Mouse (Mus musculus): ENCODE measurements around the gene Mau2. TPM values are rescaled to one million over a fixed set of nuclear protein-coding genes. Genes with fewer than 3 reads are reported as not detected.

The Mau2 gene
- total and polyA plus RNA-seq, 3 experiments, result 30.1 to 33.2 (median 32.6) TPM

DNA sequence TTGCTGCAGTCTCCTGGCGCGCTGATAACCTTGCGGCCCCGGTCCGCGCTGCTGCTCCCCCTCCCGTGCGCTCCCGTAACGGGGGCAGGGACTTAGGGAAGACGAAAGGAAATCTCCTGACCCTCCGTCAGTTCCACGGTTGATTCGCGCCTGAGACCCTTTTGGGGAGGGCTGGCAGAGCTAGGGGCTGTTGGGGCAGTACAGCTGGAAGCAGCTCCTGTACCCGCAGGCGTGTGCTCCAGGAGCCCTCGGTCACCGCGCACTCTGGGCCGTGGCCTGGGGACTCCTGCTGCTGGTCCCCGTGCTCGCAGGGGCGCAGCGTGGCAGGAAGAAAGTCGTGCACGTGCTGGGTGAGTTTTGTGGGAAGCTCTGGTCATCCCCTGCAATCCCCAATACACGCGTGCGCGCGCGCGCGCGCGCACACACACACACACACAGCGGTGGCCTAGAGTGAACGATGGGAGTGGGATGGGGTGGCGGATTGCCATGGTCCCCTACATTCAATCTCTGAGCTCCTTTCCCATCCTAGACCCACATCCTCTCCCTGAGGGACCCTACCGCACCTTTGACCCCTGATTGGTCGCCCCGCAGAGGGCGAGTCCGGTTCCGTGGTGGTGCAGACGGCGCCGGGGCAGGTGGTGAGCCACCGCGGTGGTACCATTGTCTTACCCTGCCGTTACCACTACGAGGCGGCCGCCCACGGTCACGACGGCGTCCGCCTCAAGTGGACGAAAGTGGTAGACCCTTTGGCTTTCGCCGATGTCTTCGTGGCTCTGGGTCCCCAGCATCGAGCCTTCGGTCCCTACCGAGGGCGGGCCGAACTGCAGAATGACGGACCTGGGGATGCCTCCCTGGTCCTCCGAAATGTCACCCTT is 41.9 kb upstream of the Mau2 start:
- H3K9ac ChIP-seq (ENCODE audit: low read depth, low read length), result no peak overlapping the region
- no peak overlapping the region for H3K27ac ChIP-seq
- no peaks in the 10 kb centered on the region for H3K36me3 ChIP-seq (ENCODE audit: control insufficient read depth, insufficient read depth, low read length)
- H3K27me3 ChIP-seq (ENCODE audit: control insufficient read depth, insufficient read depth, low read length), result peaks cover 15% of the 10 kb centered on the region
- intact Hi-C loops (cut with DNase I), result loop anchor here (5.0 kb wide), 1 partner anchor 138 kb away; no protein-coding TSS in a partner anchor
- peak overlapping the region; percentile 31 for H3K4me3 ChIP-seq
- WGBS, result 5% methylated on average over 71 of the region's 71 CpGs
- no peak for TF ChIP-seq EP300 (IDR thresholded peaks at IDR 0.05; ENCODE audit: insufficient read depth, low read depth, low read length)
- TF ChIP-seq POLR2A (IDR thresholded peaks at IDR 0.05; ENCODE audit: insufficient read depth, low read depth, low read length), result no peak
- TF ChIP-seq CTCF (IDR thresholded peaks at IDR 0.05), result no peak
- no peaks in the 10 kb centered on the region for H3K4me1 ChIP-seq (ENCODE audit: control insufficient read depth, insufficient read depth, low read length)
- DNase-seq, result no peak
- H3K79me2 ChIP-seq (replicated peaks; ENCODE audit: control insufficient read depth, insufficient read depth, low read length), result no peaks in the 10 kb centered on the region

DNA sequence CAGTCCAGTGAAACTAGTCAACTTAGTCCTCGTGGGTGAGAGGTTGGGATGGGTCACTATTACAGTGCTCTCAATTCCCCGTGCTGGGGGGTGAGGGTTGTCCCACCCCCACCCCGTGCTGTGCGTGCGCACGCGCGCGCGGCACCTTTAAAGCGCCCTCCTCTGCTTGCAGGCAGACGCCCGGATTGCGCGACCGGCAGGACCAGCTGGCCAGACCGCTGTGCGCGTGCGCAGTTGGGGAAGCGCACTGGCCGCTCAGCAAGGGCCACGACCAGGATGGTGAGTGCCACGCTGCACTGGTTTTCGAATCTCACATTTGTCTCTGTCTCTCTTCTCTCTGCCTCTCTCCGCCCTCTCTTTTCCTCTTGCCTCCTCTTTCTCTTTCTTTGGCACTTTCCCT is 40.8 kb upstream of the Mau2 start, which contains the start of gene Hapln4:
TSS of gene Hapln4 (plus strand) at position 173 of the 400 bp plus-strand sequence.
- WGBS, result under 1% methylated on average over 26 of the region's 26 CpGs
- Histone ChIP-seq H3K79me2 (replicated peaks; ENCODE audit: control insufficient read depth, insufficient read depth, low read length) (no peaks in the 10 kb centered on the region), H3K4me1 (ENCODE audit: control insufficient read depth, insufficient read depth, low read length) (no peaks in the 10 kb centered on the region), H3K27me3 (ENCODE audit: control insufficient read depth, insufficient read depth, low read length) (peaks cover 13% of the 10 kb centered on the region), H3K9ac (ENCODE audit: low read depth, low read length) (no peak within 1 kb of the TSS), H3K27ac (no peak within 1 kb of the TSS), H3K4me3 (peak within 1 kb of the TSS; percentile 31), H3K36me3 (ENCODE audit: control insufficient read depth, insufficient read depth, low read length) (no peaks in the 10 kb centered on the region)
- peak; percentile 37 to 44 for DNase-seq
- intact Hi-C loops (cut with DNase I), result no loop called here
- TF ChIP-seq EP300 (IDR thresholded peaks at IDR 0.05; ENCODE audit: insufficient read depth, low read depth, low read length) (no peak), CTCF (IDR thresholded peaks at IDR 0.05) (no peak), POLR2A (IDR thresholded peaks at IDR 0.05; ENCODE audit: insufficient read depth, low read depth, low read length) (no peak)

DNA sequence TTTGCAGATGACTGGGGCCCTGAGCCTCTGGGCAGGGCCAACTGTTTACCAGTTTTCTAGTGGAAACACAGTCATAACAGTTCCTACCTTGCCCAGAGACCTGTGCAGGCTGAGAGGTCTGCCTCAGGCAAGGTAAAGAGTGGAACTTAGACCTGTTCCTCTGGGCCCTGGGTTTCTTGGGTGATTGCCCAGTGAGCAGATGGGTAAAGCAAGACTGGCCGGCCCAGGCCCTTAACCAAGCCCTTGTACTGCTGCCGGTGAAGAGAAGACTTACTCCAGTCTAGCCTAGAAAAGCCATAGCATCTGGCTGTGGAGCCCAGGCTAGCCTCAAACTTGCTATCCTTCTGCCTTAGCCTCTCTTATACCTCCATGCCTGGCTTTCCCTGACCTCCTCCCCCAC is 39.4 kb upstream of the Mau2 start:
- H3K4me1 ChIP-seq (ENCODE audit: control insufficient read depth, insufficient read depth, low read length), result no peaks in the 10 kb centered on the region
- no peak overlapping the region for H3K27ac ChIP-seq
- no peak for DNase-seq
- TF ChIP-seq POLR2A (IDR thresholded peaks at IDR 0.05; ENCODE audit: insufficient read depth, low read depth, low read length), result no peak
- TF ChIP-seq EP300 (IDR thresholded peaks at IDR 0.05; ENCODE audit: insufficient read depth, low read depth, low read length), result no peak
- no peak for TF ChIP-seq CTCF (IDR thresholded peaks at IDR 0.05)
- no peaks in the 10 kb centered on the region for H3K36me3 ChIP-seq (ENCODE audit: control insufficient read depth, insufficient read depth, low read length)
- peaks cover 8% of the 10 kb centered on the region for H3K27me3 ChIP-seq (ENCODE audit: control insufficient read depth, insufficient read depth, low read length)
- 87% methylated on average over 2 of the region's 2 CpGs for WGBS
- no peaks in the 10 kb centered on the region for H3K79me2 ChIP-seq (replicated peaks; ENCODE audit: control insufficient read depth, insufficient read depth, low read length)
- no peak overlapping the region for H3K4me3 ChIP-seq
- no peak overlapping the region for H3K9ac ChIP-seq (ENCODE audit: low read depth, low read length)
- intact Hi-C loops (cut with DNase I), result no loop called here

- Histone ChIP-seq H3K27ac (no peak overlapping the region), H3K4me3 (no peak overlapping the region), H3K9ac (ENCODE audit: low read depth, low read length) (no peak overlapping the region), H3K36me3 (ENCODE audit: control insufficient read depth, insufficient read depth, low read length) (no peaks in the 10 kb centered on the region), H3K27me3 (ENCODE audit: control insufficient read depth, insufficient read depth, low read length) (no peaks in the 10 kb centered on the region), H3K4me1 (ENCODE audit: control insufficient read depth, insufficient read depth, low read length) (peaks cover 2% of the 10 kb centered on the region; the same call in 1 of the 2 replicates), H3K79me2 (replicated peaks; ENCODE audit: control insufficient read depth, insufficient read depth, low read length) (no peaks in the 10 kb centered on the region)
- WGBS, result 20% methylated on average over 1 of the region's 1 CpGs
- no peak for DNase-seq
- TF ChIP-seq EP300 (IDR thresholded peaks at IDR 0.05; ENCODE audit: insufficient read depth, low read depth, low read length) (no peak), CTCF (IDR thresholded peaks at IDR 0.05) (no peak), POLR2A (IDR thresholded peaks at IDR 0.05; ENCODE audit: insufficient read depth, low read depth, low read length) (no peak)
- intact Hi-C loops (cut with DNase I), result no loop called here
Observed at GRCm38 (mm10) chr8:70073682-70074081, 31.1 kb upstream of the Mau2 start.

DNA sequence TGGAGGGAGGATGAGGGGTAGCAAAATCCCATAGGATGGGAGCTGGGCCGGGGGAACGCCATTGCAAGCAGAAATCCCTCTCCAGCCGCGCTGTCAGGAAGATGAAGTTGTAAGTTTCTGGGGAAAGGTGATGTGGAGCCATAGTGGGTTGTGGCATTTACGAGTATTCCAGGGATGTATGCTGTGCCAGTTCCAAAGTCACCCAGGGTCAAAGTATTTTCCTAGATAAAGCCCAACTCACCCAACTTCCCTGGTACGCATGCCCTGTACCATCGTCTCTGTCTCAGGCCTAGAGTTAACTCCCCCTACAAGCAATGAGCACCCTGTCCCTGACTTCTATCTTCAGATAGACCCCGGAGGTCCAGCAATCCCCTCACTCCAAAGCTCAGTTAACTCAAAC is 30.6 kb upstream of the Mau2 start:
- H3K36me3 ChIP-seq (ENCODE audit: control insufficient read depth, insufficient read depth, low read length), result no peaks in the 10 kb centered on the region
- TF ChIP-seq POLR2A (IDR thresholded peaks at IDR 0.05; ENCODE audit: insufficient read depth, low read depth, low read length), result no peak
- TF ChIP-seq CTCF (IDR thresholded peaks at IDR 0.05), result no peak
- no peak for TF ChIP-seq EP300 (IDR thresholded peaks at IDR 0.05; ENCODE audit: insufficient read depth, low read depth, low read length)
- no peaks in the 10 kb centered on the region for H3K27me3 ChIP-seq (ENCODE audit: control insufficient read depth, insufficient read depth, low read length)
- peak overlapping the region; percentile 32; the same call in 1 of the 2 replicates for H3K27ac ChIP-seq
- H3K4me1 ChIP-seq (ENCODE audit: control insufficient read depth, insufficient read depth, low read length), result peaks cover 2% of the 10 kb centered on the region; the same call in 1 of the 2 replicates
- peak overlapping the region; percentile 34 for H3K4me3 ChIP-seq
- WGBS, result 46% methylated on average over 8 of the region's 8 CpGs
- H3K79me2 ChIP-seq (replicated peaks; ENCODE audit: control insufficient read depth, insufficient read depth, low read length), result no peaks in the 10 kb centered on the region
- DNase-seq, result no peak
- intact Hi-C loops (cut with DNase I), result no loop called here
- H3K9ac ChIP-seq (ENCODE audit: low read depth, low read length), result peak overlapping the region; percentile 67

Measured in heart, adult 2 months (tissue).